ENCODE assay signal across 8 mouse cellular contexts in the genomic region with DNA sequence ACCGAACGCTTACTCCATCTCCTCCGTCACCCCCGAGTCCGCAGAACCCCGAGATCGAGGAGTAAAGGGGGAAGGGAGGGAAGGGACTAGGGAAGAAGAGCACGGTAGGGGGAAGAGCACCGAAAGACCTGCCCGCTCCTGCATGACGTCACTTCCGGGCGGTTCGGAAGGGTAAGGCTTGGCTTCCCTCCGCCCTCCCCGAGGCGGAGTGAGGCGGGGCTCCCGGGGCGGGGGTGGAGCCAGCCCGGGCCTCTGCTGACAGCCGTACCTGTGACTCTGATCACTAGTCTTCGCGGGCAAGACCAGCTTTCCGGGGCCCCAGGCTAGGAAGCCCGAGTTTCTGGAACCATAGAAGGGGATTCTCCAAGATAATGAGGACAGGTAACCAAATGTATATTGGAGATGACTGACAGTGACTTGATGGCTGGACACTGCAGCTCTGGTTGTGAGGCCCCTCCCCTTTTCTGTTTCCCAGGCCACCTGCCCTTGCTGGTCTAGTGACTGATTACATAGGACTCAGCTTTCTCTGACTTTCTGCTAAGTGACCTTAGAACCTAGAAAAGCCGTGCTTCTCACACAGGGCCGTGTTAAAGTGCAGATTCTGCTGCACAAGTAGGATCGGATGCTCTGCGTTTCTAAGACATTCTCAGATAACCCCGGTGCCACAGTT. TPM values are rescaled to one million over a fixed set of nuclear protein-coding genes. Genes with fewer than 3 reads are reported as not detected.
DNase-seq lines count a peak whose midpoint lies in the region; ATAC-seq and TF ChIP-seq lines count a peak whose summit lies in the region.

A gene (minus strand): TSS at position 147 of the 670 bp plus-strand sequence.

- peak within 1 kb of the TSS; percentile 55 for H3K27ac ChIP-seq in forebrain, embryonic 15.5 days (replicated peaks)

- WGBS in forebrain, embryonic 15.5 days: 5% methylated on average over 31 of the region's 31 CpGs
- WGBS in lung, adult 2 months: 3% methylated on average over 31 of the region's 31 CpGs

- no peak for TF ChIP-seq CTCF in lung, adult 2 months (IDR thresholded peaks at IDR 0.05; ENCODE audit: insufficient read depth, low read length)

- peak; percentile 98 for ATAC-seq in forebrain, embryonic 15.5 days (replicated peaks)
- peak; percentile 97 for ATAC-seq in neutrophil, adult 5-6 weeks (ENCODE audit: extremely low read depth, insufficient number of reproducible peaks, low FRiP score, poor library complexity, severe bottlenecking)

- peak; percentile 91; the same call in 1 of the 2 replicates for TF ChIP-seq POLR2A in lung, adult 2 months (IDR thresholded peaks at IDR 0.05; ENCODE audit: borderline replicate concordance, extremely low read depth, low read depth, low read length)

- peak within 1 kb of the TSS; percentile 72 for H3K9ac ChIP-seq in forebrain, embryonic 15.5 days (replicated peaks)

- DNase-seq in ES-CJ7 (ENCODE audit: low read depth, low spot score): peak; percentile 93
- peak; percentile 95 for DNase-seq in cerebellum, adult 11 months
- peak; percentile 84 for DNase-seq in heart, postnatal 25 days (ENCODE audit: low spot score)
- DNase-seq in layer of hippocampus, adult 18-20 months (ENCODE audit: low spot score in 2 of 2): peak; percentile 92 to 94
- DNase-seq in lung, adult 2 months: peak; percentile 96
- DNase-seq in thymus, adult 18-20 months: peak; percentile 89 to 91

- H3K36me3 ChIP-seq in forebrain, embryonic 15.5 days: no peaks in the 10 kb centered on the region

- intact Hi-C loops in heart, postnatal 25 days (cut with DNase I): loop anchor here (2.0 kb wide), 1 partner anchor 47 kb away; a partner anchor contains a TSS

- H3K27me3 ChIP-seq in forebrain, embryonic 15.5 days: no peaks in the 10 kb centered on the region

- peak within 1 kb of the TSS; percentile 57 for H3K4me3 ChIP-seq in forebrain, embryonic 15.5 days
- H3K4me3 ChIP-seq in lung, adult 2 months (replicated peaks; ENCODE audit: extremely low read depth, low read depth, low read length): peak within 1 kb of the TSS; percentile 86

- H3K9me3 ChIP-seq in forebrain, embryonic 15.5 days: no peaks in the 10 kb centered on the region

- H3K4me1 ChIP-seq in forebrain, embryonic 15.5 days: peaks cover 28% of the 10 kb centered on the region
- no peaks in the 10 kb centered on the region for H3K4me1 ChIP-seq in lung, adult 2 months (ENCODE audit: control insufficient read depth, insufficient read depth, low read length)

- peak within 1 kb of the TSS; percentile 69 for H3K4me2 ChIP-seq in forebrain, embryonic 15.5 days (replicated peaks)

RNA-seq across cellular contexts. Expression of the gene that starts here (rescaled TPM):
- 9.0 and 9.2 TPM in 2 replicates for polyA plus RNA-seq in forebrain, embryonic 15.5 days (2015; fragmentation: Nextera tagmentation; extraction: Ambion mirVana)
- total RNA-seq in heart, postnatal 25 days (2021): 10 to 100 TPM; 14.9 to 16.3 TPM
- total RNA-seq in layer of hippocampus, adult 18-20 months (2021): 10 to 100 TPM; 26.7 to 27.6 TPM
- 10.6 and 16.0 TPM in 2 replicates for polyA plus RNA-seq in lung, adult 2 months (2012; rRNA removed)
- 57.4 and 61.5 TPM in 2 replicates for total RNA-seq in neutrophil, adult 5-6 weeks (2017)

Comparison
In these comparisons a context has a peak if more than half of its experiments do, and no peak if none do; other contexts are left out.
1. Peak in every context shown above with its lines: DNase-seq, ATAC-seq, H3K4me3 ChIP-seq and H3K27ac ChIP-seq.